Mouse (Mus musculus): ENCODE results near the gene Ms4a4b. TPM values are rescaled to one million over a fixed set of nuclear protein-coding genes. Genes with fewer than 3 reads are reported as not detected.
A peak's percentile ranks its signal among the peaks of the same experiment; 100 is the strongest.
"Not testable (repeated sequence)": the region's sequence is repeated elsewhere in the genome, so short reads cannot be mapped to it uniquely, and the experiment has no call there.

Ms4a4b gene
- polyA plus RNA-seq, 1 experiment from 2014 or later, result 2.4 TPM

GRCm38 (mm10) chr19:11415581-11415980, 27.8 kb upstream of the Ms4a4b start:
- H3K27ac ChIP-seq (ENCODE audit: low read length), result no peak overlapping the region
- WGBS, result 38% methylated on average over 3 of the region's 3 CpGs
- H3K4me3 ChIP-seq (ENCODE audit: low read depth, low read length), result no peak overlapping the region
- H3K9ac ChIP-seq (replicated peaks; ENCODE audit: low read depth), result no peak overlapping the region
- no peaks in the 10 kb centered on the region for H3K36me3 ChIP-seq (ENCODE audit: insufficient read depth, low read length)
- H3K4me1 ChIP-seq (ENCODE audit: insufficient read depth, low read depth, low read length), result no peaks in the 10 kb centered on the region
- no peaks in the 10 kb centered on the region for H3K9me3 ChIP-seq (ENCODE audit: low read length)
- TF ChIP-seq EP300 (IDR thresholded peaks at IDR 0.05) (0 out of 2 replicates have a peak, but pooled peaks have one; percentile 15), CTCF (IDR thresholded peaks at IDR 0.05) (no peak)
- peak; percentile 62 for DNase-seq (ENCODE audit: low spot score)
- no peak overlapping the region for H3K4me2 ChIP-seq (replicated peaks; ENCODE audit: low read depth, low read length)
- peak; percentile 47 for ATAC-seq
- no peaks in the 10 kb centered on the region for H3K27me3 ChIP-seq (replicated peaks; ENCODE audit: insufficient read depth, low read length)

GRCm38 (mm10) chr19:11418865-11419264, 24.5 kb upstream of the Ms4a4b start:
- DNase-seq (ENCODE audit: low spot score); H3K27me3 ChIP-seq (replicated peaks; ENCODE audit: insufficient read depth, low read length); ATAC-seq; H3K9me3 ChIP-seq (ENCODE audit: low read length); H3K27ac ChIP-seq (ENCODE audit: low read length); H3K9ac ChIP-seq (replicated peaks; ENCODE audit: low read depth); H3K4me1 ChIP-seq (ENCODE audit: insufficient read depth, low read depth, low read length); H3K36me3 ChIP-seq (ENCODE audit: insufficient read depth, low read length); H3K4me3 ChIP-seq (ENCODE audit: low read depth, low read length); H3K4me2 ChIP-seq (replicated peaks; ENCODE audit: low read depth, low read length): not testable (repeated sequence)
- WGBS, result 65% methylated on average over 2 of the region's 3 CpGs

GRCm38 (mm10) chr19:11431209-11431608, 12.1 kb upstream of the Ms4a4b start:
- ATAC-seq (peak; percentile 49), DNase-seq (ENCODE audit: low spot score) (peak; percentile 31)
- not testable (repeated sequence) for H3K36me3 ChIP-seq (ENCODE audit: insufficient read depth, low read length); H3K27me3 ChIP-seq (replicated peaks; ENCODE audit: insufficient read depth, low read length); H3K4me3 ChIP-seq (ENCODE audit: low read depth, low read length); H3K4me1 ChIP-seq (ENCODE audit: insufficient read depth, low read depth, low read length); H3K4me2 ChIP-seq (replicated peaks; ENCODE audit: low read depth, low read length); H3K9me3 ChIP-seq (ENCODE audit: low read length); H3K9ac ChIP-seq (replicated peaks; ENCODE audit: low read depth); H3K27ac ChIP-seq (ENCODE audit: low read length)
- WGBS, result 74% methylated on average over 1 of the region's 1 CpGs

GRCm38 (mm10) chr19:11435058-11435834, 8.1 kb upstream of the Ms4a4b start:
- ATAC-seq (no peak), DNase-seq (ENCODE audit: low spot score) (no peak)
- 77% methylated on average over 4 of the region's 4 CpGs for WGBS
- Histone ChIP-seq H3K4me2 (replicated peaks; ENCODE audit: low read depth, low read length) (no peak overlapping the region), H3K27me3 (replicated peaks; ENCODE audit: insufficient read depth, low read length) (no peaks in the 10 kb centered on the region), H3K27ac (ENCODE audit: low read length) (no peak overlapping the region), H3K9ac (replicated peaks; ENCODE audit: low read depth) (no peak overlapping the region), H3K4me1 (ENCODE audit: insufficient read depth, low read depth, low read length) (no peaks in the 10 kb centered on the region), H3K4me3 (ENCODE audit: low read depth, low read length) (no peak overlapping the region), H3K36me3 (ENCODE audit: insufficient read depth, low read length) (no peaks in the 10 kb centered on the region), H3K9me3 (ENCODE audit: low read length) (no peaks in the 10 kb centered on the region)
- TF ChIP-seq EP300 (IDR thresholded peaks at IDR 0.05), result no peak

GRCm38 (mm10) chr19:11443964-11444363, 611 bp downstream of the Ms4a4b start:
- Histone ChIP-seq H3K9me3 (ENCODE audit: low read length) (no peaks in the 10 kb centered on the region), H3K4me1 (ENCODE audit: insufficient read depth, low read depth, low read length) (no peaks in the 10 kb centered on the region), H3K9ac (replicated peaks; ENCODE audit: low read depth) (no peak overlapping the region), H3K27me3 (replicated peaks; ENCODE audit: insufficient read depth, low read length) (no peaks in the 10 kb centered on the region), H3K4me2 (replicated peaks; ENCODE audit: low read depth, low read length) (no peak overlapping the region), H3K4me3 (ENCODE audit: low read depth, low read length) (no peak overlapping the region), H3K36me3 (ENCODE audit: insufficient read depth, low read length) (no peaks in the 10 kb centered on the region), H3K27ac (ENCODE audit: low read length) (no peak overlapping the region)
- TF ChIP-seq EP300 (IDR thresholded peaks at IDR 0.05), result no peak
- TF ChIP-seq CTCF (IDR thresholded peaks at IDR 0.05), result no peak
- no peak for DNase-seq (ENCODE audit: low spot score)
- no peak for ATAC-seq
- WGBS, result 69% methylated on average over 5 of the region's 5 CpGs

- no peak overlapping the region for H3K4me3 ChIP-seq (ENCODE audit: low read depth, low read length)
- ATAC-seq (no peak), DNase-seq (ENCODE audit: low spot score) (peak; percentile 7)
- no peaks in the 10 kb centered on the region for H3K27me3 ChIP-seq (replicated peaks; ENCODE audit: insufficient read depth, low read length)
- 77% methylated on average over 2 of the region's 2 CpGs for WGBS
- H3K4me2 ChIP-seq (replicated peaks; ENCODE audit: low read depth, low read length), result no peak overlapping the region
- H3K36me3 ChIP-seq (ENCODE audit: insufficient read depth, low read length), result no peaks in the 10 kb centered on the region
- H3K4me1 ChIP-seq (ENCODE audit: insufficient read depth, low read depth, low read length), result no peaks in the 10 kb centered on the region
- no peak overlapping the region for H3K27ac ChIP-seq (ENCODE audit: low read length)
- no peak overlapping the region for H3K9ac ChIP-seq (replicated peaks; ENCODE audit: low read depth)
- TF ChIP-seq EP300 (IDR thresholded peaks at IDR 0.05) (no peak), CTCF (IDR thresholded peaks at IDR 0.05) (no peak)
- no peaks in the 10 kb centered on the region for H3K9me3 ChIP-seq (ENCODE audit: low read length)
Measured at GRCm38 (mm10) chr19:11447238-11447637, 3.9 kb downstream of the Ms4a4b start.

- H3K9me3 ChIP-seq (ENCODE audit: low read length), result not testable (repeated sequence)
- WGBS, result 65% methylated on average over 2 of the region's 4 CpGs
Measured at GRCm38 (mm10) chr19:11459041-11459440, 15.7 kb downstream of the Ms4a4b start.

More at GRCm38 (mm10) chr19:11459041-11459440, 15.7 kb downstream of the Ms4a4b start:
- not testable (repeated sequence) for DNase-seq (ENCODE audit: low spot score); H3K4me2 ChIP-seq (replicated peaks; ENCODE audit: low read depth, low read length); H3K27me3 ChIP-seq (replicated peaks; ENCODE audit: insufficient read depth, low read length); H3K36me3 ChIP-seq (ENCODE audit: insufficient read depth, low read length); ATAC-seq; H3K9ac ChIP-seq (replicated peaks; ENCODE audit: low read depth); H3K4me3 ChIP-seq (ENCODE audit: low read depth, low read length); H3K4me1 ChIP-seq (ENCODE audit: insufficient read depth, low read depth, low read length); H3K27ac ChIP-seq (ENCODE audit: low read length)
